Mouse (Mus musculus) hindbrain, embryonic 11.5 days (tissue): Measurements from ENCODE around the gene Fam208a. TPM values are rescaled to one million over a fixed set of nuclear protein-coding genes. Genes with fewer than 3 reads are reported as not detected.

Experiments
- ATAC-seq: fragments of 200-750 bp; cut with Nextera tagmentation; 2 replicates; pipeline ENCODE4 v1.8.0; 2017; ENCODE audit warnings: mild to moderate bottlenecking, moderate TSS enrichment, moderate library complexity; ENCODE audit not compliant: low FRiP score
- DNase-seq: peaks from one replicate; pipeline ENCODE4 v3.0.0-alpha.2; 2015; ENCODE audit warnings: low spot score
- H3K27ac ChIP-seq: fragments of 300-500 bp; sonication (generic); 2 replicates; pipeline ENCODE4 v1.5.1; 2014; ENCODE audit warnings: mild to moderate bottlenecking, low read depth, low read length
- H3K27me3 ChIP-seq: fragments of 300-500 bp; sonication (generic); 2 replicates; pipeline ENCODE4 v1.6.1; 2014; ENCODE audit warnings: mild to moderate bottlenecking, low read length, moderate library complexity, mixed read lengths; ENCODE audit not compliant: control insufficient read depth, insufficient read depth
- H3K36me3 ChIP-seq: fragments of 300-500 bp; sonication (generic); 2 replicates; pipeline ENCODE4 v1.6.1; 2014; ENCODE audit warnings: mild to moderate bottlenecking, low read length, moderate library complexity, mixed read lengths; ENCODE audit not compliant: control insufficient read depth, insufficient read depth
- H3K4me1 ChIP-seq: fragments of 300-500 bp; sonication (generic); replicated peaks from 2 replicates; pipeline ENCODE4 v1.6.1; 2014; ENCODE audit warnings: low read length, mixed read lengths; ENCODE audit not compliant: control insufficient read depth, insufficient read depth
- H3K4me2 ChIP-seq: fragments of 300-500 bp; sonication (generic); replicated peaks from 2 replicates; pipeline ENCODE4 v1.6.1; 2014; ENCODE audit warnings: mild to moderate bottlenecking, low read depth, low read length
- H3K4me3 ChIP-seq: fragments of 300-500 bp; sonication (generic); 2 replicates; pipeline ENCODE4 v1.5.1; 2014; ENCODE audit warnings: low read depth, low read length
- H3K9ac ChIP-seq: fragments of 300-500 bp; sonication (generic); 2 replicates; pipeline ENCODE4 v1.6.1; 2014; ENCODE audit warnings: low read depth, low read length
- H3K9me3 ChIP-seq: fragments of 300-500 bp; sonication (generic); 2 replicates; pipeline ENCODE4 v1.6.1; 2016; ENCODE audit warnings: low read length; ENCODE audit not compliant: control insufficient read depth
- WGBS: fragments of 180-500 bp; shearing (Covaris S2); extraction: QIAGEN DNeasy Blood & Tissue Kit; methylation state at CpG from one replicate; pipeline ENCODE4 v1.1.7; 2014; 5-methylcytosine and 5-hydroxymethylcytosine counted together
- polyA plus RNA-seq: library from polyadenylated mRNA; unstranded; fragments of >200 nt; fragmentation: Nextera tagmentation; extraction: Ambion mirVana; gene quantifications from 2 replicates; pipeline ENCODE4 v1.2.1, GENCODE M21; 2014

The Fam208a gene
- 12.6 and 17.9 TPM in 2 replicates for polyA plus RNA-seq

GRCm38 (mm10) chr14:27428573-27428972, at the start of gene Fam208a:
Gene Fam208a (plus strand): TSS chr14:27428834.
- peak; percentile 93 for DNase-seq
- no peaks in the 10 kb centered on the region for H3K27me3 ChIP-seq
- WGBS, result 3% methylated on average over 36 of the region's 43 CpGs
- H3K27ac ChIP-seq, result peak within 1 kb of the TSS; percentile 96
- peak within 1 kb of the TSS; percentile 65 for H3K4me3 ChIP-seq
- H3K4me1 ChIP-seq, result no peaks in the 10 kb centered on the region
- peak within 1 kb of the TSS; percentile 87 for H3K4me2 ChIP-seq
- peak within 1 kb of the TSS; percentile 95 for H3K9ac ChIP-seq
- no peaks in the 10 kb centered on the region for H3K36me3 ChIP-seq
- H3K9me3 ChIP-seq, result no peaks in the 10 kb centered on the region; the same call in 1 of the 2 replicates
- ATAC-seq, result peak; percentile 97

- Histone ChIP-seq H3K9me3 (no peaks in the 10 kb centered on the region), H3K27ac (no peak overlapping the region), H3K4me1 (no peaks in the 10 kb centered on the region), H3K4me2 (no peak overlapping the region), H3K27me3 (no peaks in the 10 kb centered on the region), H3K4me3 (no peak overlapping the region), H3K9ac (no peak overlapping the region), H3K36me3 (no peaks in the 10 kb centered on the region)
- 88% methylated on average over 12 of the region's 12 CpGs for WGBS
- no peak for ATAC-seq
- no peak for DNase-seq
Observed at GRCm38 (mm10) chr14:27379404-27379803, 49.2 kb upstream of the Fam208a start.

GRCm38 (mm10) chr14:27381459-27381858, 47.2 kb upstream of the Fam208a start:
- Histone ChIP-seq H3K27ac (no peak overlapping the region), H3K9ac (no peak overlapping the region), H3K36me3 (no peaks in the 10 kb centered on the region), H3K4me1 (no peaks in the 10 kb centered on the region), H3K9me3 (no peaks in the 10 kb centered on the region), H3K4me2 (no peak overlapping the region), H3K27me3 (no peaks in the 10 kb centered on the region), H3K4me3 (no peak overlapping the region)
- 78% methylated on average over 7 of the region's 7 CpGs for WGBS
- ATAC-seq (no peak), DNase-seq (no peak)

- Histone ChIP-seq H3K27ac (no peak overlapping the region), H3K9me3 (no peaks in the 10 kb centered on the region), H3K4me1 (no peaks in the 10 kb centered on the region), H3K9ac (no peak overlapping the region), H3K4me2 (no peak overlapping the region), H3K4me3 (no peak overlapping the region), H3K27me3 (no peaks in the 10 kb centered on the region), H3K36me3 (no peaks in the 10 kb centered on the region)
- 91% methylated on average over 5 of the region's 5 CpGs for WGBS
- DNase-seq (no peak), ATAC-seq (no peak)
Observed at GRCm38 (mm10) chr14:27383321-27383830, 45.3 kb upstream of the Fam208a start.

GRCm38 (mm10) chr14:27384143-27384542, 44.5 kb upstream of the Fam208a start:
- Histone ChIP-seq H3K27me3 (no peaks in the 10 kb centered on the region), H3K9me3 (no peaks in the 10 kb centered on the region), H3K36me3 (no peaks in the 10 kb centered on the region), H3K4me1 (no peaks in the 10 kb centered on the region), H3K4me3 (no peak overlapping the region), H3K4me2 (no peak overlapping the region), H3K27ac (no peak overlapping the region), H3K9ac (no peak overlapping the region)
- WGBS, result 95% methylated on average over 4 of the region's 4 CpGs
- no peak for DNase-seq
- no peak for ATAC-seq

- H3K27ac ChIP-seq, result no peak overlapping the region
- no peak overlapping the region for H3K4me2 ChIP-seq
- no peak for ATAC-seq
- H3K27me3 ChIP-seq, result no peaks in the 10 kb centered on the region
- no peak overlapping the region for H3K4me3 ChIP-seq
- no peaks in the 10 kb centered on the region for H3K36me3 ChIP-seq
- no peak overlapping the region for H3K9ac ChIP-seq
- no peaks in the 10 kb centered on the region for H3K4me1 ChIP-seq
- no peak for DNase-seq
- H3K9me3 ChIP-seq, result no peaks in the 10 kb centered on the region
Observed at GRCm38 (mm10) chr14:27388616-27389015, 40.0 kb upstream of the Fam208a start.

- H3K4me3 ChIP-seq, result no peak overlapping the region
- WGBS, result 73% methylated on average over 2 of the region's 2 CpGs
- H3K36me3 ChIP-seq, result no peaks in the 10 kb centered on the region
- no peaks in the 10 kb centered on the region for H3K27me3 ChIP-seq
- no peak overlapping the region for H3K27ac ChIP-seq
- no peak for DNase-seq
- H3K4me2 ChIP-seq, result no peak overlapping the region
- no peaks in the 10 kb centered on the region for H3K4me1 ChIP-seq
- no peak for ATAC-seq
- no peak overlapping the region for H3K9ac ChIP-seq
- no peaks in the 10 kb centered on the region for H3K9me3 ChIP-seq
Observed at GRCm38 (mm10) chr14:27389722-27390121, 38.9 kb upstream of the Fam208a start.

GRCm38 (mm10) chr14:27390663-27391062, 38.0 kb upstream of the Fam208a start:
- no peak for DNase-seq
- Histone ChIP-seq H3K9me3 (no peaks in the 10 kb centered on the region), H3K9ac (no peak overlapping the region), H3K36me3 (no peaks in the 10 kb centered on the region), H3K27me3 (no peaks in the 10 kb centered on the region), H3K4me2 (no peak overlapping the region), H3K4me1 (no peaks in the 10 kb centered on the region), H3K27ac (no peak overlapping the region), H3K4me3 (no peak overlapping the region)
- ATAC-seq, result no peak
- 61% methylated on average over 7 of the region's 7 CpGs for WGBS

- Histone ChIP-seq H3K9ac (no peak overlapping the region), H3K4me3 (no peak overlapping the region), H3K4me1 (no peaks in the 10 kb centered on the region), H3K4me2 (no peak overlapping the region), H3K27me3 (no peaks in the 10 kb centered on the region), H3K9me3 (no peaks in the 10 kb centered on the region), H3K27ac (no peak overlapping the region), H3K36me3 (no peaks in the 10 kb centered on the region)
- ATAC-seq (no peak), DNase-seq (no peak)
- 77% methylated on average over 9 of the region's 9 CpGs for whole genome bisulfite sequencing
Observed at GRCm38 (mm10) chr14:27391776-27392308, 36.8 kb upstream of the Fam208a start.
